Mouse (Mus musculus) forebrain, embryonic 12.5 days (tissue): Measurements from ENCODE around the gene Rnf141. TPM values are rescaled to one million over a fixed set of nuclear protein-coding genes. Genes with fewer than 3 reads are reported as not detected.

Source experiments
- ATAC-seq: fragments of 200-750 bp; cut with Nextera tagmentation; 2 replicates; pipeline ENCODE4 v1.8.0; 2017; ENCODE audit warnings: moderate TSS enrichment; ENCODE audit not compliant: low FRiP score
- H3K27ac ChIP-seq: fragments of 300-500 bp; sonication (generic); 2 replicates; pipeline ENCODE4 v1.5.1; 2016; ENCODE audit warnings: mild to moderate bottlenecking
- H3K27me3 ChIP-seq: fragments of 300-500 bp; sonication (generic); 2 replicates; pipeline ENCODE4 v1.6.1; 2016; ENCODE audit warnings: mild to moderate bottlenecking
- H3K36me3 ChIP-seq: fragments of 300-500 bp; sonication (generic); replicated peaks from 2 replicates; pipeline ENCODE4 v1.6.1; 2016; ENCODE audit warnings: mild to moderate bottlenecking
- H3K4me1 ChIP-seq: fragments of 300-500 bp; sonication (generic); 2 replicates; pipeline ENCODE4 v1.6.1; 2016
- H3K4me2 ChIP-seq: fragments of 300-500 bp; sonication (generic); 2 replicates; pipeline ENCODE4 v1.6.1; 2016; ENCODE audit warnings: mild to moderate bottlenecking, moderate library complexity
- H3K4me3 ChIP-seq: fragments of 300-500 bp; sonication (generic); replicated peaks from 2 replicates; pipeline ENCODE4 v1.5.1; 2016; ENCODE audit warnings: mild to moderate bottlenecking
- H3K9ac ChIP-seq: fragments of 300-500 bp; sonication (generic); 2 replicates; pipeline ENCODE4 v1.6.1; 2016; ENCODE audit warnings: mild to moderate bottlenecking
- H3K9me3 ChIP-seq: fragments of 300-500 bp; sonication (generic); 2 replicates; pipeline ENCODE4 v1.6.1; 2016
- WGBS: fragments of 180-500 bp; shearing (Covaris S2); methylation state at CpG from one replicate; pipeline ENCODE4 v1.1.7; 2016; 5-methylcytosine and 5-hydroxymethylcytosine counted together
- microRNA-seq: library from miRNA; unstranded; fragments of <30 nt; microRNA quantifications from one replicate; pipeline ENCODE4, GENCODE M21; 2017
- polyA plus RNA-seq: library from polyadenylated mRNA; unstranded; fragments of >200 nt; fragmentation: Nextera tagmentation; extraction: Ambion mirVana; gene quantifications from 2 replicates; pipeline ENCODE4 v1.2.1, GENCODE M21; 2016

Rnf141 gene
- polyA plus RNA-seq, 1 experiment from 2014 or later, result 29.1 TPM

- Histone ChIP-seq H3K4me2 (no peak overlapping the region), H3K9ac (no peak overlapping the region), H3K27me3 (peaks cover 38% of the 10 kb centered on the region), H3K4me1 (peaks cover 9% of the 10 kb centered on the region), H3K9me3 (no peaks in the 10 kb centered on the region), H3K4me3 (no peak overlapping the region), H3K36me3 (no peaks in the 10 kb centered on the region), H3K27ac (no peak overlapping the region)
- ATAC-seq, result no peak
- WGBS, result 94% methylated on average over 4 of the region's 4 CpGs
Measured at GRCm38 (mm10) chr7:110770949-110771348, 73.3 kb downstream of the Rnf141 start.

- Histone ChIP-seq H3K4me2 (peak overlapping the region; percentile 97), H3K9ac (peak overlapping the region; percentile 63), H3K27ac (no peak overlapping the region), H3K36me3 (no peaks in the 10 kb centered on the region), H3K4me1 (peaks cover 9% of the 10 kb centered on the region), H3K4me3 (peak overlapping the region; percentile 57), H3K9me3 (no peaks in the 10 kb centered on the region), H3K27me3 (peaks cover 38% of the 10 kb centered on the region)
- ATAC-seq, result no peak
- WGBS, result 40% methylated on average over 4 of the region's 4 CpGs
Measured at GRCm38 (mm10) chr7:110769094-110769493, 75.2 kb downstream of the Rnf141 start.

- Histone ChIP-seq H3K9ac (peak overlapping the region; percentile 63), H3K4me2 (peak overlapping the region; percentile 97), H3K4me1 (peaks cover 9% of the 10 kb centered on the region), H3K36me3 (no peaks in the 10 kb centered on the region), H3K27me3 (peaks cover 38% of the 10 kb centered on the region), H3K4me3 (peak overlapping the region; percentile 57), H3K9me3 (no peaks in the 10 kb centered on the region), H3K27ac (no peak overlapping the region)
- peak; percentile 75; the same call in 1 of the 2 replicates for ATAC-seq
- 2% methylated on average over 56 of the region's 61 CpGs for WGBS
Measured at GRCm38 (mm10) chr7:110768451-110769064, 75.7 kb downstream of the Rnf141 start.

- ATAC-seq, result no peak
- Histone ChIP-seq H3K4me1 (peaks cover 9% of the 10 kb centered on the region), H3K36me3 (no peaks in the 10 kb centered on the region), H3K9ac (peak within 1 kb of the TSS; percentile 63), H3K9me3 (no peaks in the 10 kb centered on the region), H3K4me2 (peak within 1 kb of the TSS; percentile 97), H3K4me3 (peak within 1 kb of the TSS; percentile 57), H3K27ac (no peak within 1 kb of the TSS), H3K27me3 (peaks cover 38% of the 10 kb centered on the region)
- WGBS, result 13% methylated on average over 16 of the region's 16 CpGs
Measured at GRCm38 (mm10) chr7:110768001-110768400, 76.3 kb downstream of the Rnf141 start, which contains the start of gene Ampd3. Gene Ampd3 (plus strand): TSS chr7:110768206.

- H3K4me2 ChIP-seq, result no peak overlapping the region
- no peak overlapping the region for H3K4me3 ChIP-seq
- 73% methylated on average over 5 of the region's 5 CpGs for WGBS
- no peak overlapping the region for H3K9ac ChIP-seq
- no peaks in the 10 kb centered on the region for H3K9me3 ChIP-seq
- H3K27ac ChIP-seq, result no peak overlapping the region
- no peaks in the 10 kb centered on the region for H3K4me1 ChIP-seq
- H3K27me3 ChIP-seq, result peaks cover 6% of the 10 kb centered on the region
- no peaks in the 10 kb centered on the region for H3K36me3 ChIP-seq
- no peak for ATAC-seq
Measured at GRCm38 (mm10) chr7:110762605-110763180, 81.6 kb downstream of the Rnf141 start.

- Histone ChIP-seq H3K4me3 (no peak overlapping the region), H3K9ac (no peak overlapping the region), H3K4me1 (no peaks in the 10 kb centered on the region), H3K36me3 (no peaks in the 10 kb centered on the region), H3K4me2 (no peak overlapping the region), H3K27me3 (no peaks in the 10 kb centered on the region), H3K27ac (no peak overlapping the region), H3K9me3 (no peaks in the 10 kb centered on the region)
- ATAC-seq, result no peak
- WGBS, result 64% methylated on average over 2 of the region's 2 CpGs
Measured at GRCm38 (mm10) chr7:110756440-110756839, 87.8 kb downstream of the Rnf141 start.

- H3K27ac ChIP-seq, result no peak overlapping the region
- 31% methylated on average over 5 of the region's 5 CpGs for WGBS
- no peaks in the 10 kb centered on the region for H3K36me3 ChIP-seq
- no peak overlapping the region for H3K4me2 ChIP-seq
- no peaks in the 10 kb centered on the region for H3K4me1 ChIP-seq
- H3K27me3 ChIP-seq, result no peaks in the 10 kb centered on the region
- H3K9ac ChIP-seq, result no peak overlapping the region
- ATAC-seq, result no peak
- no peak overlapping the region for H3K4me3 ChIP-seq
- H3K9me3 ChIP-seq, result no peaks in the 10 kb centered on the region
Measured at GRCm38 (mm10) chr7:110753926-110754330, 90.3 kb downstream of the Rnf141 start.

- Histone ChIP-seq H3K4me1 (no peaks in the 10 kb centered on the region), H3K4me3 (no peak overlapping the region), H3K36me3 (no peaks in the 10 kb centered on the region), H3K27ac (no peak overlapping the region), H3K9ac (no peak overlapping the region), H3K4me2 (no peak overlapping the region), H3K27me3 (no peaks in the 10 kb centered on the region), H3K9me3 (no peaks in the 10 kb centered on the region)
- 90% methylated on average over 1 of the region's 1 CpGs for WGBS
- no peak for ATAC-seq
Measured at GRCm38 (mm10) chr7:110753310-110753709, 90.9 kb downstream of the Rnf141 start.

- Histone ChIP-seq H3K4me2 (no peak overlapping the region), H3K4me3 (no peak overlapping the region), H3K27ac (no peak overlapping the region), H3K9ac (no peak overlapping the region), H3K36me3 (no peaks in the 10 kb centered on the region), H3K27me3 (no peaks in the 10 kb centered on the region), H3K9me3 (no peaks in the 10 kb centered on the region), H3K4me1 (no peaks in the 10 kb centered on the region)
- ATAC-seq, result no peak
- 80% methylated on average over 1 of the region's 1 CpGs for WGBS
Measured at GRCm38 (mm10) chr7:110751634-110752033, 92.6 kb downstream of the Rnf141 start.

- H3K36me3 ChIP-seq, result no peaks in the 10 kb centered on the region
- WGBS, result 47% methylated on average over 4 of the region's 4 CpGs
Measured at GRCm38 (mm10) chr7:110750834-110751233, 93.4 kb downstream of the Rnf141 start.

More at GRCm38 (mm10) chr7:110750834-110751233, 93.4 kb downstream of the Rnf141 start:
- H3K4me1 ChIP-seq, result peaks cover 2% of the 10 kb centered on the region; the same call in 1 of the 2 replicates
- no peaks in the 10 kb centered on the region for H3K27me3 ChIP-seq
- no peaks in the 10 kb centered on the region for H3K9me3 ChIP-seq
- ATAC-seq, result no peak
- no peak overlapping the region for H3K4me3 ChIP-seq
- no peak overlapping the region for H3K4me2 ChIP-seq
- H3K9ac ChIP-seq, result no peak overlapping the region
- no peak overlapping the region for H3K27ac ChIP-seq

Small RNAs within 50 kb of the gene (microRNA-seq; reads per million reads assigned to microRNA genes)
- gene Gm47282, result not detected

Other genes with a start within 250 kb of the Rnf141 start
- gene Sbf2, start 229.5 kb downstream of the Rnf141 start, polyA plus RNA-seq, result 62.2 and 63.3 TPM in 2 replicates
- 3.0 and 3.1 TPM in 2 replicates for gene Adm, start 216.8 kb downstream of the Rnf141 start, polyA plus RNA-seq
- gene Ampd3, start 76.3 kb downstream of the Rnf141 start, polyA plus RNA-seq, result 0.94 and 1.2 TPM in 2 replicates
- 3.0 and 3.3 TPM in 2 replicates for gene Lyve1, start 18.8 kb upstream of the Rnf141 start, polyA plus RNA-seq
- 0.94 and 0.96 TPM in 2 replicates for gene Mrvi1, start 138.0 kb upstream of the Rnf141 start, polyA plus RNA-seq
- 93.1 and 95.2 TPM in 2 replicates for gene Ctr9, start 184.5 kb upstream of the Rnf141 start, polyA plus RNA-seq
- gene Eif4g2, start 238.6 kb upstream of the Rnf141 start, polyA plus RNA-seq, result 1,554 and 1,700 TPM in 2 replicates